Mouse (Mus musculus) ES-E14 (cell line): ENCODE measurements around the gene Krtap7-1. TPM values are rescaled to one million over a fixed set of nuclear protein-coding genes. Genes with fewer than 3 reads are reported as not detected.

Experiments
- DNase-seq: peaks from one replicate; pipeline ENCODE4 v3.0.0-alpha.2; 2013; ENCODE audit warnings: low read depth, low spot score
- H3K27ac ChIP-seq: 2 replicates; pipeline ENCODE4 v1.5.1; 2012; ENCODE audit warnings: low read depth, mild to moderate bottlenecking, low read length, moderate library complexity, mixed read lengths; ENCODE audit not compliant: poor library complexity, insufficient read depth, severe bottlenecking
- H3K36me3 ChIP-seq: 2 replicates; pipeline ENCODE4 v1.6.1; 2012; ENCODE audit warnings: mild to moderate bottlenecking, low read length, moderate library complexity, mixed read lengths; ENCODE audit not compliant: control insufficient read depth, poor library complexity, insufficient read depth, severe bottlenecking
- H3K4me1 ChIP-seq, 2 experiments: fragments of 150-350 bp in 1 of 2; sonication (generic) in 1 of 2; 2 replicates each; pipeline ENCODE4 v1.6.1; 2012; ENCODE audit warnings: low read length in 2 of 2, mild to moderate bottlenecking in 1 of 2, mixed read lengths in 1 of 2; ENCODE audit not compliant: control insufficient read depth in 2 of 2, insufficient read depth in 2 of 2, poor library complexity in 1 of 2
- H3K4me3 ChIP-seq, 2 experiments: fragments of 150-350 bp in 1 of 2; sonication (generic) in 1 of 2; 2 replicates each; pipeline ENCODE4 v1.5.1; 2012; ENCODE audit warnings: low read length in 2 of 2, low read depth in 1 of 2, mild to moderate bottlenecking in 1 of 2, mixed read lengths in 1 of 2; ENCODE audit not compliant: insufficient read depth in 1 of 2, poor library complexity in 1 of 2, severe bottlenecking in 1 of 2
- H3K9ac ChIP-seq: 2 replicates; pipeline ENCODE4 v1.6.1; 2012; ENCODE audit warnings: low read depth, mild to moderate bottlenecking, low read length, mixed read lengths; ENCODE audit not compliant: poor library complexity, insufficient read depth, severe bottlenecking
- H3K9me3 ChIP-seq: fragments of 150-350 bp; sonication (generic); 2 replicates; pipeline ENCODE4 v1.6.1; 2012; ENCODE audit warnings: low read depth, mild to moderate bottlenecking, low read length; ENCODE audit not compliant: control insufficient read depth, insufficient read depth
- CHD2 ChIP-seq: IDR thresholded peaks from 2 replicates; pipeline ENCODE4 v1.6.1; 2014; ENCODE audit warnings: mild to moderate bottlenecking, low read depth, low read length, inconsistent platforms
- HCFC1 ChIP-seq: IDR thresholded peaks from 2 replicates; pipeline ENCODE4 v1.6.1; 2012; ENCODE audit warnings: low read length, inconsistent platforms, borderline replicate concordance; ENCODE audit not compliant: insufficient read depth
- MAFK ChIP-seq: IDR thresholded peaks from 2 replicates; pipeline ENCODE4 v1.6.1; 2014; ENCODE audit warnings: mild to moderate bottlenecking, low read depth, low read length, inconsistent platforms; ENCODE audit not compliant: insufficient read depth
- ZC3H11A ChIP-seq: IDR thresholded peaks from 2 replicates; pipeline ENCODE4 v1.6.1; 2012; ENCODE audit warnings: low read depth, mild to moderate bottlenecking, inconsistent platforms, low read length, borderline replicate concordance
- ZNF384 ChIP-seq: IDR thresholded peaks from 2 replicates; pipeline ENCODE4 v1.6.1; 2012; ENCODE audit warnings: low read depth, low read length, inconsistent platforms
- in situ Hi-C, 2 experiments: fragments of 600-800 bp; cut with MboI; formaldehyde crosslinking; loops; one replicate each; pipeline ENCODE4 v1.15.1; 2025; ENCODE audit warnings: low sequenced_read_pairs in 2 of 2, inconsistent platforms in 1 of 2; ENCODE audit not compliant: unreplicated experiment in 2 of 2
- total RNA-seq: library from RNA; depleted of rRNA; stranded (reverse); fragments of 300-350 nt; gene quantifications from 2 replicates; pipeline ENCODE4 v1.2.3, GENCODE M21; 2012

Krtap7-1 gene
- total RNA-seq, 1 experiment, result not detected

DNA sequence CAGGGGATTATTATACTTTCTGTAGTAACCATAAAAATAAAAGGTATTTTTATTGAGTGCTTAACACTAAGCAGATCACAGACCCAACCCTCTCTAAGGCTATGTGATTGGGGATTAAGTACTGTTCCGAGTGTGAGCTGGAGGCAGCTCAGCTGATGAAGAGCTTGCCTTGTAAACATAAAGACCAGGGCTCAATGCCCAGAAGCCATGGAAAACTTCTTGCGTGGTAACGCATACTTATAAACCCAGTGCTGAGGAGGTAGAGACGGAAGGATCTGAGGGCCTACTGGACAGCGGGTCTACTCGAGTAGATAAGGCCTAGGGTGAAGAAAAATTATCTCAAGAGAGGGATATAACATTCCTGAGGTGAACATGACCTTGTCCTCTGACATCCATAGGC is 12.0 kb upstream of the Krtap7-1 start:
- no peaks in the 10 kb centered on the region for H3K9me3 ChIP-seq
- in situ Hi-C loops, result no loop called here
- H3K4me3 ChIP-seq, result no peak overlapping the region
- no peaks in the 10 kb centered on the region for H3K36me3 ChIP-seq
- H3K4me1 ChIP-seq, result no peaks in the 10 kb centered on the region
- no peak overlapping the region for H3K9ac ChIP-seq
- TF ChIP-seq ZNF384, result no peak
- no peak overlapping the region for H3K27ac ChIP-seq
- no peak for DNase-seq

GRCm38 (mm10) chr16:89517635-89518034 is 9.5 kb upstream of the Krtap7-1 start:
- TF ChIP-seq ZNF384 (no peak), ZC3H11A (peak; percentile 25; the same call in 1 of the 2 replicates), HCFC1 (no peak)
- DNase-seq, result peak; percentile 37
- no peaks in the 10 kb centered on the region for H3K4me1 ChIP-seq
- H3K4me3 ChIP-seq, result no peak overlapping the region
- no peaks in the 10 kb centered on the region for H3K9me3 ChIP-seq
- H3K9ac ChIP-seq, result no peak overlapping the region
- no peaks in the 10 kb centered on the region for H3K36me3 ChIP-seq
- in situ Hi-C loops, result no loop called here
- no peak overlapping the region for H3K27ac ChIP-seq

DNA sequence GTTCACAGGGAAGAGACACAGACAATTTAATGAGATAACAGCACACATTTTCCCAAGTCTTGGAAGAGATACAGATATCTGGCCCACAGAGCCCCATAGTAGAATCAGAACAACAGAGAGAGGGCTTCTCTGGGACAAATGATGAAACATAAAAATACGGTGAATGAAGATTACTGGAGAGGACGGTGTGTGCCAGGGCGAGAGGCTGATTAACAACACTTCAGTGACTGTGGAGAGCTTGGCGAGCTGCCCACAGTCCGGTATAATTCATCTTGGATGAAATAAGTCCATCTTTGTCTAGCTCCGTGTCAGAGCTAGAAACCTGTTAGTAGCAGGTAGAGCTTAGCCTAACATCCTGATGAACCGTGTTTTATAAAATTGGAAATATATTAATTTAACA is 5.3 kb upstream of the Krtap7-1 start:
- Histone ChIP-seq H3K4me1 (no peaks in the 10 kb centered on the region), H3K4me3 (no peak overlapping the region), H3K27ac (no peak overlapping the region), H3K36me3 (no peaks in the 10 kb centered on the region), H3K9ac (no peak overlapping the region), H3K9me3 (no peaks in the 10 kb centered on the region)
- in situ Hi-C loops, result no loop called here
- no peak for DNase-seq
- no peak for TF ChIP-seq HCFC1
- no peak for TF ChIP-seq CHD2
- no peak for TF ChIP-seq MAFK
- no peak for TF ChIP-seq ZC3H11A
- no peak for TF ChIP-seq ZNF384

- H3K4me1 ChIP-seq, result no peaks in the 10 kb centered on the region
- no peaks in the 10 kb centered on the region for H3K9me3 ChIP-seq
- no peaks in the 10 kb centered on the region for H3K36me3 ChIP-seq
- no peak for DNase-seq
- no peak overlapping the region for H3K4me3 ChIP-seq
- H3K27ac ChIP-seq, result no peak overlapping the region
- in situ Hi-C loops, result no loop called here
- TF ChIP-seq ZNF384, result no peak
- TF ChIP-seq CHD2, result no peak
- TF ChIP-seq MAFK, result no peak
- no peak for TF ChIP-seq HCFC1
- no peak for TF ChIP-seq ZC3H11A
- H3K9ac ChIP-seq, result no peak overlapping the region
Observed at GRCm38 (mm10) chr16:89503571-89503970, 4.6 kb downstream of the Krtap7-1 start.

- Histone ChIP-seq H3K27ac (no peak overlapping the region), H3K36me3 (no peaks in the 10 kb centered on the region), H3K9ac (no peak overlapping the region), H3K4me1 (no peaks in the 10 kb centered on the region), H3K9me3 (no peaks in the 10 kb centered on the region), H3K4me3 (no peak overlapping the region)
- in situ Hi-C loops, result no loop called here
- TF ChIP-seq ZC3H11A (no peak), ZNF384 (no peak), CHD2 (no peak), HCFC1 (no peak), MAFK (no peak)
- DNase-seq, result no peak
Observed at GRCm38 (mm10) chr16:89501870-89502269, 6.3 kb downstream of the Krtap7-1 start.
